Mouse (Mus musculus): ENCODE results near the gene Gm10644.

DNA sequence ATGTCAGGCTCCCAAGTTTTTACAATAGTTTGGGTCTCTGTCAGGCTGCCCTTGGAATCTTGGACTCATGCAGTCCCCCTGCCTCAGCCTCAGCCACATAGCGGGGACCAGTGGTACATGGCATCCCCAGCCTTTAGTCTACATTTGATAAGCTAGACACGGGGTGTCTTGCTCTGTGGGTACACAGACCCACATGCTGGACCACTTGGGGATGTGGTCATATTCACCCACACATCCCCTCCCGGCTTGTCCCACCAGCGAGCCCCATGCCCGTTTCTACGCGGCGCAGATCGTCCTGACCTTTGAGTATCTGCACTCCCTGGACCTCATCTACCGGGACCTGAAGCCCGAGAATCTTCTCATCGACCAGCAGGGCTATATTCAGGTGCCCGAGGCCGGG is 35.2 kb upstream of the Gm10644 start:
- no peak for TF ChIP-seq CTCF (IDR thresholded peaks at IDR 0.05)
- TF ChIP-seq POLR2A (IDR thresholded peaks at IDR 0.05; ENCODE audit: insufficient read depth, low read depth, low read length), result no peak
- no peak for TF ChIP-seq EP300 (IDR thresholded peaks at IDR 0.05; ENCODE audit: insufficient read depth, low read depth, low read length)

Data from heart, adult 2 months (tissue).